Mouse (Mus musculus): ENCODE results near the gene Angptl6.
"Not testable (repeated sequence)": the region's sequence is repeated elsewhere in the genome, so short reads cannot be mapped to it uniquely, and the experiment has no call there.

The Angptl6 gene

DNA sequence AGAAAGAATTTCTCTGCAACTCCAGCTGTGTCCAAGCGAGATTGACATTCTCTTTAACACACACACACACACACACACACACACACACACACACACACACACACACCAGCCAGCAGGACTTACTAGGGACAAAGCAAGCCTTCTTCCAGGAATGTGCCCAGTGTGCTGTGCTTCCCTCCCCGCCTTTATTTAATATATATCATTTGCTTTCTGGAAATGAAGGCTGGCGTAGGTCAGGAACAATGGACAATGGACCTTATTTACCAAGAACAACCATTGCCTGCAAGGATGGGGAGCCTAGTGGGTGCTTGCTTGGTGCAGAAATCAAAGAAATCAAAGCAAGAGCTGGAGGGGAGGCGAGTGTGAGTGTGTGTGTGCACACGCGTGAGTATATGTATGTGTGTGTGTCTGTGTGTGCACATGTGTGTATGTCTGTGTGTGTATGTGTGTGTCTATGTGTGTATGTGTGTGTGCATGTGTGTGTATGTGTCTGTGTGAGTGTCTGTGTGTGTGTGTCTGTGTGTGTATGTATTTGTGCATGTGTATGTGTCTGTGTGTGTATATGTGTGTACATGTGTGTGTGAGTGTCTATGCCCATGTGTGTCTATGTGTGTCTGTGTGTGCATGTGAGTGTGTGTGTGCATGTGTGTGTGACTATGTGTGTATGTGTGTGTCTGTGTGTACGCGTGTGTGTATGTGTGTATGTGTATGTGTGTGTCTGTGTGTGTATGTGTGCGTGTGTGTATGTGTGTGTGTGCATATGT is 42.2 kb downstream of the Angptl6 start:
- DNase-seq (ENCODE audit: low spot score in 2 of 2): no peak

- not testable (repeated sequence) for DNase-seq (ENCODE audit: low spot score in 2 of 2)
Measured at GRCm38 (mm10) chr9:20835431-20835954, 44.0 kb downstream of the Angptl6 start.

DNA sequence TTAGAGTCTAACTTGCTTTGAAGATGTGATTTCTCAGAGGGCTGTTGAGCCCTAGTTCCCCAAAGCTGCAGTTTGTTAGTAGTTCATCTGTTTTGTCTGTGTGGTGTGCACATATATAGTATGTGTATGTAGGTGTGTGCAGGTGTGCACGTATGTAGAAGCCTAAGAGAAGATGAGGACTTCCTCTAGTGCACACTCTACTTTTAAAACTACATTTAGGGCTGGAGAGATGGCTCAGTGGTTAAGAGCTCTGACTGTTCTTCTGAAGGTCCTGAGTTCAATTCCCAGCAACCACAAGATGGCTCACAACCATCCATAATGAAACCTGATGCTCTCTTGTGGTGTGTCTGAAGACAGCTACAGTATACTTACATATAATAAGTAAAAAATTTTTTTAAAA is 44.6 kb downstream of the Angptl6 start:
- no peak for DNase-seq (ENCODE audit: low spot score in 2 of 2)

GRCm38 (mm10) chr9:20830901-20831643 is 48.5 kb downstream of the Angptl6 start:
- peak; percentile 85 to 92 for DNase-seq (ENCODE audit: low spot score in 2 of 2)

- DNase-seq (ENCODE audit: low spot score in 2 of 2): no peak
Measured at GRCm38 (mm10) chr9:20828127-20828526, 51.4 kb downstream of the Angptl6 start.

- DNase-seq (ENCODE audit: low spot score in 2 of 2): no peak
Measured at GRCm38 (mm10) chr9:20825781-20826180, 53.7 kb downstream of the Angptl6 start.
